Mouse (Mus musculus): ENCODE measurements at regions not wholly inside any gene's neighbourhood (a gene's known extent, or its start where the extent isn't known, plus 50 kb on each side); places are given as distances from the start of the nearest gene placed in this dataset.

- H3K27ac ChIP-seq (ENCODE audit: insufficient read depth, low read depth, low read length, poor library complexity, severe bottlenecking), result no peak overlapping the region
- H3K9me3 ChIP-seq (ENCODE audit: control insufficient read depth, insufficient read depth, low read depth, low read length), result no peaks in the 10 kb centered on the region
- H3K36me3 ChIP-seq (ENCODE audit: control insufficient read depth, insufficient read depth, low read length, poor library complexity, severe bottlenecking), result no peaks in the 10 kb centered on the region
- no peak overlapping the region for H3K4me3 ChIP-seq (ENCODE audit: insufficient read depth in 1 of 2, low read depth in 1 of 2, low read length in 2 of 2, poor library complexity in 1 of 2, severe bottlenecking in 1 of 2)
- in situ Hi-C loops (cut with MboI; ENCODE audit: low sequenced_read_pairs in 2 of 2, unreplicated experiment in 2 of 2), result no loop called here
- no peak overlapping the region for H3K9ac ChIP-seq (ENCODE audit: insufficient read depth, low read depth, low read length, poor library complexity, severe bottlenecking)
- DNase-seq (ENCODE audit: low read depth, low spot score), result no peak
- no peaks in the 10 kb centered on the region for H3K4me1 ChIP-seq (ENCODE audit: control insufficient read depth in 2 of 2, insufficient read depth in 2 of 2, low read length in 2 of 2, poor library complexity in 1 of 2)
- TF ChIP-seq CHD2 (IDR thresholded peaks at IDR 0.05; ENCODE audit: low read depth, low read length) (no peak), ZNF384 (IDR thresholded peaks at IDR 0.05; ENCODE audit: low read depth, low read length) (no peak), ZC3H11A (IDR thresholded peaks at IDR 0.05; ENCODE audit: borderline replicate concordance, low read depth, low read length) (no peak), MAFK (IDR thresholded peaks at IDR 0.05; ENCODE audit: insufficient read depth, low read depth, low read length) (no peak), HCFC1 (IDR thresholded peaks at IDR 0.05; ENCODE audit: borderline replicate concordance, insufficient read depth, low read length) (no peak)
Measured at GRCm38 (mm10) chr17:79414006-79414405, 59.1 kb upstream of the Cdc42ep3 start.

DNA sequence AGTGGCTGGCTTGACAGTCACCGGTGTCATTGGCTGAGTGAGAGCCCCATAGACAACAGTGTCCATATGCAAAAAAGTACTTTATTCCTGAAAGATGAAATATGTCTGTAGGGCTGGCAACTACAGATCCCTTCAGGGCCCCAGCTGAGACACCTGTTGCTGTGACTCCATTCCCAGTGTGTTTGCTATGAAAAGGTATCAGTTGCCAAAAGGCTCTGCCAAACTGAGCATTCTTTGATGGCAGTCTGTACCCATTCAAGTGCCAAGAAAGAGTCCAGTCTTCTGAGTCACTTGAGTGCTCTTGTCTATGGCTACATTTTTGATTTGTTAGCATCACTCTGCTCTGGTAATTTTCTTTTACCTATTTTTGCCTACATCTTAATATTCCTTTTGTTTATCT is 63.1 kb upstream of the Cdc42ep3 start:
- no peak for TF ChIP-seq ZC3H11A (IDR thresholded peaks at IDR 0.05; ENCODE audit: borderline replicate concordance, low read depth, low read length)
- no peak for TF ChIP-seq HCFC1 (IDR thresholded peaks at IDR 0.05; ENCODE audit: borderline replicate concordance, insufficient read depth, low read length)
- TF ChIP-seq ZNF384 (IDR thresholded peaks at IDR 0.05; ENCODE audit: low read depth, low read length), result no peak
- TF ChIP-seq MAFK (IDR thresholded peaks at IDR 0.05; ENCODE audit: insufficient read depth, low read depth, low read length), result no peak
- TF ChIP-seq CHD2 (IDR thresholded peaks at IDR 0.05; ENCODE audit: low read depth, low read length), result no peak
- no peak overlapping the region for H3K9ac ChIP-seq (ENCODE audit: insufficient read depth, low read depth, low read length, poor library complexity, severe bottlenecking)
- DNase-seq (ENCODE audit: low read depth, low spot score), result no peak
- in situ Hi-C loops (cut with MboI; ENCODE audit: low sequenced_read_pairs in 2 of 2, unreplicated experiment in 2 of 2), result no loop called here
- H3K27ac ChIP-seq (ENCODE audit: insufficient read depth, low read depth, low read length, poor library complexity, severe bottlenecking), result no peak overlapping the region
- no peak overlapping the region for H3K4me3 ChIP-seq (ENCODE audit: insufficient read depth in 1 of 2, low read depth in 1 of 2, low read length in 2 of 2, poor library complexity in 1 of 2, severe bottlenecking in 1 of 2)
- H3K36me3 ChIP-seq (ENCODE audit: control insufficient read depth, insufficient read depth, low read length, poor library complexity, severe bottlenecking), result no peaks in the 10 kb centered on the region
- H3K9me3 ChIP-seq (ENCODE audit: control insufficient read depth, insufficient read depth, low read depth, low read length), result no peaks in the 10 kb centered on the region
- no peaks in the 10 kb centered on the region for H3K4me1 ChIP-seq (ENCODE audit: control insufficient read depth in 2 of 2, insufficient read depth in 2 of 2, low read length in 2 of 2, poor library complexity in 1 of 2)

GRCm38 (mm10) chr17:79421618-79422017 is 66.7 kb upstream of the Cdc42ep3 start:
- no peak overlapping the region for H3K4me3 ChIP-seq (ENCODE audit: insufficient read depth in 1 of 2, low read depth in 1 of 2, low read length in 2 of 2, poor library complexity in 1 of 2, severe bottlenecking in 1 of 2)
- H3K9ac ChIP-seq (ENCODE audit: insufficient read depth, low read depth, low read length, poor library complexity, severe bottlenecking), result no peak overlapping the region
- no peaks in the 10 kb centered on the region for H3K9me3 ChIP-seq (ENCODE audit: control insufficient read depth, insufficient read depth, low read depth, low read length)
- TF ChIP-seq ZNF384 (IDR thresholded peaks at IDR 0.05; ENCODE audit: low read depth, low read length), result no peak
- no peak for TF ChIP-seq CHD2 (IDR thresholded peaks at IDR 0.05; ENCODE audit: low read depth, low read length)
- no peak for TF ChIP-seq MAFK (IDR thresholded peaks at IDR 0.05; ENCODE audit: insufficient read depth, low read depth, low read length)
- no peak for TF ChIP-seq HCFC1 (IDR thresholded peaks at IDR 0.05; ENCODE audit: borderline replicate concordance, insufficient read depth, low read length)
- no peak for TF ChIP-seq ZC3H11A (IDR thresholded peaks at IDR 0.05; ENCODE audit: borderline replicate concordance, low read depth, low read length)
- no peaks in the 10 kb centered on the region for H3K36me3 ChIP-seq (ENCODE audit: control insufficient read depth, insufficient read depth, low read length, poor library complexity, severe bottlenecking)
- no peak overlapping the region for H3K27ac ChIP-seq (ENCODE audit: insufficient read depth, low read depth, low read length, poor library complexity, severe bottlenecking)
- DNase-seq (ENCODE audit: low read depth, low spot score), result no peak
- no peaks in the 10 kb centered on the region for H3K4me1 ChIP-seq (ENCODE audit: control insufficient read depth in 2 of 2, insufficient read depth in 2 of 2, low read length in 2 of 2, poor library complexity in 1 of 2)
- in situ Hi-C loops (cut with MboI; ENCODE audit: low sequenced_read_pairs in 2 of 2, unreplicated experiment in 2 of 2), result no loop called here

GRCm38 (mm10) chr17:79439182-79439581 is 84.3 kb upstream of the Cdc42ep3 start:
- no peak for DNase-seq (ENCODE audit: low read depth, low spot score)
- H3K36me3 ChIP-seq (ENCODE audit: control insufficient read depth, insufficient read depth, low read length, poor library complexity, severe bottlenecking), result no peaks in the 10 kb centered on the region
- no peak overlapping the region for H3K9ac ChIP-seq (ENCODE audit: insufficient read depth, low read depth, low read length, poor library complexity, severe bottlenecking)
- H3K9me3 ChIP-seq (ENCODE audit: control insufficient read depth, insufficient read depth, low read depth, low read length), result no peaks in the 10 kb centered on the region
- in situ Hi-C loops (cut with MboI; ENCODE audit: low sequenced_read_pairs in 2 of 2, unreplicated experiment in 2 of 2), result no loop called here
- TF ChIP-seq CHD2 (IDR thresholded peaks at IDR 0.05; ENCODE audit: low read depth, low read length) (no peak), ZC3H11A (IDR thresholded peaks at IDR 0.05; ENCODE audit: borderline replicate concordance, low read depth, low read length) (no peak), MAFK (IDR thresholded peaks at IDR 0.05; ENCODE audit: insufficient read depth, low read depth, low read length) (no peak), HCFC1 (IDR thresholded peaks at IDR 0.05; ENCODE audit: borderline replicate concordance, insufficient read depth, low read length) (no peak), ZNF384 (IDR thresholded peaks at IDR 0.05; ENCODE audit: low read depth, low read length) (no peak)
- no peak overlapping the region for H3K4me3 ChIP-seq (ENCODE audit: insufficient read depth in 1 of 2, low read depth in 1 of 2, low read length in 2 of 2, poor library complexity in 1 of 2, severe bottlenecking in 1 of 2)
- no peak overlapping the region for H3K27ac ChIP-seq (ENCODE audit: insufficient read depth, low read depth, low read length, poor library complexity, severe bottlenecking)
- H3K4me1 ChIP-seq (ENCODE audit: control insufficient read depth in 2 of 2, insufficient read depth in 2 of 2, low read length in 2 of 2, poor library complexity in 1 of 2), result no peaks in the 10 kb centered on the region

Data from ES-E14 (cell line).